Mouse (Mus musculus) spleen, embryonic (tissue): ENCODE results near the gene Nme7.

Experiments used
- CTCF ChIA-PET: fragments of 350-600 bp; sonication (Branson Sonifier 250); formaldehyde crosslinking; loops from one replicate; lab custom pipeline; 2022; lab: Charles Lee

Gene Nme7

DNA sequence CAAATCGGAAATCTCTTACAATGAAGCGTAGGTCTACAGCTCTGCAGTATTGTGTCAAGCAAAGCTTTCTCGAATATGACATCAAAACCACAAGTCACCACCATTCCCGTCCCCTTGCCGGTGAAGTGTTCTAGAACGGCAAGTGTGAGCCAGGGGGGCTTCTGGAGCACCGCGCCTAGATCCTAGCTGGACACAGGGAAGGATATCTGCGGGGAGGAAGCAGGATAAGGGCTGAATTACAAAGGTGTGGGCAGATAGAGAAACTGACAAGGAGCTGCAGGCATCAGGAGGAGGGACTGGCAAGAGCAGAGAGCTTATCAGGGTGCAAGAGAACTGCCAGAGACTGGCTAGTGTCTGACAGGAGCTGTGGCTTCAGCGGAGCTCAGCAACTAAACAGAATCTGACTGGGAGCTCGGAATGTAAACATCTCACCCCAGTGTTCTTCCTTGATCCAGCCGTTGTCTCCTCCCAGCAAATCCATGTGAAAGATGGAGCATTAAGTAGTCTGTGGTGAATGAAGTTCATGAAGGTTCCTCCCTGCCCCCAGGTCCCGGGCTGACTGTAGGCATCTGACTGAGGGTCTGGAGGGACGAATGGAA lies 15.7 kb downstream of the Nme7 start:
- CTCF ChIA-PET, result interaction anchor here (0.6 kb wide), 1 partner anchor 254 kb away, joined by 3 read pairs; no protein-coding TSS in a partner anchor

DNA sequence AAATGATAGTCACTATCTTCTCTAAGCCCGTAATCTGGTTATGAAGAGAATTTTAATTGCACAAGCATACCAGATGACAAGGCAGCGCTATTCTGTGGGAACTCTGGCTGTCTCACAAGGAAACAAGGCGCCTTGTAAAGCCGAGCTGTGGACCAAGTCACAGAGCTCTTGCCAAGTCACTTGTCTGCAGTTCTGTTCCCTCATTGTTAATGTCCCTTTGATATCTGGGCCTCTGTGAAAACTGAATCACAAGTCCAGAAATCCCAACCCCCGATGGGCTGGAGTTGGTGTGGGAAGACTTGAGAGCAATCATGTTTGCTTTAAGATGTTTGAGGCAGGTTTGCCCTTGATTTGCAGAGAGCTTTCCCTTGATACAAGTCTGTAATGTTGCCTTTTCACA lies 16.8 kb downstream of the Nme7 start:
- CTCF ChIA-PET, result no interaction called here

DNA sequence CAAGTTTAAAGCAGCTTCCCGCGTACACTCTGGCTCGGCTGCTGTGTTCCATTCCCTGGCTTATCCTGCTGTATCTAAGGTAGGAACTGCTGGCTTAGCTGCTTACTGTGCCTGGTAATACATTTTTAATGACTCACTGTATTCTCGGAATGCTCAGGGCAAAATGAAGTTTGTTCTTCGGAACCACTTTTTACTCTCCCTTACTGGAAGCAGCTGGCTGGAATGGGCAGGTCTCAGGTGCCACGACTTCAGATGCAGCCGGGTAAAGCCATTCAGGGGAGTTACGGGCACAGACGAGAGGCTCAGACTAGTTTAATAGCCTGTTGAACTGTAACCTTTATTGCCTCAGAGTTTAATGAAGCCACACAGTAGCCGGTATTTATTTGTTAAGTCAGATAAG lies 17.5 kb downstream of the Nme7 start:
- CTCF ChIA-PET, result interaction anchor here (0.6 kb wide), 1 partner anchor 394 kb away, joined by 4 read pairs; no protein-coding TSS in a partner anchor

DNA sequence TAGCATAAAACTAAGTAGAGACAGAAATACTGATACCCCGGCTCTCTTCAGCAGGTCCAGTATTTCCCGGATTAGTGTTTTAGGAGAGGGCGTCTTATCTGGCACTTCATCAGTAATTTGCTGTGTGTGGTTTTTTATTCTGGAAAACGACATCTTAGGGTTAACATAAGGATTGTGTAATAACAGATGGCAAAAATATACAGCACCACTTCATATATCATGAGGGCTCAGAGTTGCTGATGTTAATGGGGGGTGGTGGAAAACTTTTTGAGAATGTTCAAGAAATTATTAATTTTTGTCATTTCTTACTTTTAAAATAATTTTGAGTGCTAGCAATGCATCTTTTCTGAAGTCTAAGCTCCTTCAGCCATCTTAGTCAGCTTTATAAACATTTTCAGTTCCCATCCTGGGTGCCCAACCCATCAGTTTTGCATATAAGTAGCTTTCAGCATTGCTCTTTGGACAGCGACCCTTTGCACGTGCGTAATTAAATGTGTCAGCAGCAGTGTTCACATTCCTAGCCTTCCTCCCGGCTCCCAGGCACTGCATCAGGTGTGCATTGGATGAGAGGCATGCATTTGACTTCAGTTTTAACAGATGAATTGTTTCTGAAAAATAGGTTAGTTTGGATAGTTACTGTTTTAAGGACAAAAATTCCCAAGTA lies 19.2 kb downstream of the Nme7 start:
- CTCF ChIA-PET, result interaction anchor here (0.6 kb wide), 1 partner anchor 56 kb away, joined by 3 read pairs; no protein-coding TSS in a partner anchor

DNA sequence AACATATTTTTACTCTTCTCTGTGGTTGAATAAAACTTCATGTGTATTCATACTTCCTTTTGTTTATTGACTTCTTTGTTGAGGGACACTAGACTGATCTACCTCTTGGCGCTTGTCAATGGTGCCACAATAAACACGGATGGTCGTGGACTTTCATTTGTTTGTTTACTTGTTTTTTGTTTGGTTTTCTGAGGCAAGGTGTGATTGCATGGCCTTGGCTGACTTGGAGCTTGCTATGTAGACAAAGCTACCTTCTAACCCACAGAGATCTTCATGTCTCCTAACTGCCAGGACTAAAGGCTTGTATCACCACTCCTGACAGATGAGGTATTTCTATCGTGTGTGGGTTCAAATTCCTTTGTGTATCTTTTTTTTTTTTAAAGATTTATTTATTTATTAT lies 20.3 kb downstream of the Nme7 start:
- CTCF ChIA-PET, result interaction anchor here (0.7 kb wide), 1 partner anchor 859 kb away, joined by 3 read pairs; no protein-coding TSS in a partner anchor

DNA sequence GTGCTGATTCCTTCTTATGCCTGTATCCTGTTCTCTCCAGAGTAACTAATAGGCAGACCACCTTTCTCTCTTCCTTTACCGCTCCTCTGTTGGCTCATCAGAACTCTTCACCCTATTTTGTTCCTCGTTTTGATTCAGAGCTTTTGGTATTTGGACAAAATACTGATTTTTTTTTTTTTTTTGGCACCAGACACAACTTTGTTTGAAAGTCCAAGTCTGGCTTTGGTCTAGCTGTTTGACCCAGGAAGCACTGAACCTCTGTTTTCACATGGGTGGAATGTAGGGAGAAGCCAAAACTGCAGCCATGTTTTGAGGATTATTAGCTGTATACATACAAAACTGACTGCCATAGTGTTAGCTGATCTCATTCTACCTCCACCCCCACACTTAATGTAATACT lies 21.0 kb downstream of the Nme7 start:
- CTCF ChIA-PET, result interaction anchor here (0.7 kb wide), 1 partner anchor 859 kb away, joined by 3 read pairs; no protein-coding TSS in a partner anchor

DNA sequence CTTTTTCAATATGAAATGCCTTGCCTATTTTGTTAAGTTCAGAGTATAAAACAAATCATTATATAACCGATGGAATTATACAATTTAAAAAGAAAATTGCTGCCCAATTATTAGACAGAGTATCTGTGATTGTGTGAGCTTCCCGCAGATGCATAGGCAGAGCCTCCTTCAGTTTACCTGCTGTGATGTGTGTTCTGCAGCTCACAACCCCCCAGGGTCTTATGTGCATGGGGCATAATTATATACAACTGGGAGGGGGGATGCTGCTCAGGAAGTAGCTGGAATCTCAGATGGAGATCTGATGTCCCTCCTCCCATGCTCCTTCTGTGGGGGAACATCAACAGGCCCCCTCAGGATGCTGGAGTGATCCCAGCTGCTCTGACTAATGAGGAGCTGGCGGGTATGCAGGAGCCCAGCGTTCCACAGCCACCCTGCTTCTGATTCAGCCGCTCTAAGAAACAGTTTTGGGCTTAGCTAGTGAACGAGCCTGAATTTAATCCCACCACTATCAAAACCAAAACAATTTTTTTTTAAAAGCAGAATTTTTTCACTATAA lies 22.8 kb downstream of the Nme7 start:
- CTCF ChIA-PET, result no interaction called here

DNA sequence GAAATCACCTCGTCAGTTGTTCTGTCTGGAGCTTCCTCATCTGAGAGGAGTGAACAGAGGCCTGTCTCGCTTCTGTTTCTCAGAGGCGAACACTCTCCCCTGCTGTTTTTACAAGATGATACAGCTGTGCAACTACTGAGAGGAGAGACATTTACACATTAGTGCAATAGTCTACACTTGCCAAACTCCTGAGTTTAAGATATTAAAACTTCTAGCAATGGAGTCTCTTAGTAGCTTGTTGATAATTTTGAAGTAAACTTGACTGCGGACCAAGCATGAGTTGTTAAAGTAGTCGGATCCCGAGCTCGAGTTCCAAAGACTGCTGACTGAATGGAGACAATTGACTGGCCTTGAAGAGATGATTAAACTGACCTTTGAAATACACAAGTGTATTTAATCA lies 23.8 kb downstream of the Nme7 start:
- CTCF ChIA-PET, result no interaction called here

DNA sequence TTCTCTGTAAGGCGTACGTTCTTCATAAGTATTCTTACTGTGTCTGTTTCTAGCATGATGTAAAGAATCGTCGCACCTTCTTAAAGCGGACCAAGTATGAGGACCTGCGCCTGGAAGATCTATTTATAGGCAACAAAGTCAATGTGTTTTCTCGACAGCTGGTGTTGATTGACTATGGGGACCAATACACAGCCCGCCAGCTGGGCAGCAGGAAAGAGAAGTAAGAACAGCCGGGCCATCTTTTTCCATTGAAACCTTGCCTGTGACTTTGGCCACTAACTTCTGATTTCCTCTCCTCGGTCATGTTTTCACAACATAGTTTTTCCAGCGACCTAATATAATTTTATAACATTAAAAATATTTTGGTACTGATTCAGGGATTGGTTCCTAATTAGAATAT lies 28.6 kb downstream of the Nme7 start:
- CTCF ChIA-PET, result interaction anchor here (0.6 kb wide), 1 partner anchor 62 kb away, joined by 5 read pairs; no protein-coding TSS in a partner anchor

DNA sequence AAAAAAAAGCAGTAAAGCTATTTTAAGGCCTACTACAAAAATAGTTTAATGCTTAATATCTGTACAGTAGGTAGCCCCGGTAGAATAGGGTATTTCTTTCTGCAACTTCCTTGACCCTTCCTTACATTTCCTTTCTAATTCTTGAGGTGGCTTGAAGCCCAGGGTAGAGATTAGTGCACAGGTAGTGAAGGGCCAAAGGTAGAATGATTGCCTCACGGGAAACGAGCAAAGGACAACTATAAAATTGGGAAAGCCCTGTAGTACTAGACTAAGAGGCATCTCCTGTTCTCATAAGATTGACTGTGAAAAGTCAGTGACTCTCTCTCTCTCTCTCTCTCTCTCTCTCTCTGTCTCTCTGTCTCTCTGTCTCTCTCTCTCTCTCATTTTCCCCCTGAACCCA lies 31.5 kb downstream of the Nme7 start:
- CTCF ChIA-PET, result no interaction called here

DNA sequence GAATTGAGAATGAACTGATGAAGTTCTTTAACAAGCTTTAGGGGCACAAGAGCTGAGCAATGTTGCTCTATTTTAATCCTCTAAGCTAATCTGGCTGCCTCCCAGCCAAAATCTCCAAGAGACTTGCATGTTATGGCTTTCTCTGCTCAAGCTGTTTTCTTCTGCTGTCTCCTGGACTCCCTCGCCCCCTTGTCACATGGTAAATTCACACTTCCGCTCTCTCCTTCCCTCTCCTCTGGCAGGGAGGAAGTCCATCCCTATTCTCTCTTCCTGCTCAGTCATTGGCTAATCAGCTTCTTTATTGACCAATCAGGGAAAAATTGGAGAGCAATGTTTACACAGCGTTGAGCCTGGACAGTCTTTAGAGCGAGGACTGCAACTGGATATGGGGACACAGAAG lies 31.9 kb downstream of the Nme7 start:
- CTCF ChIA-PET, result no interaction called here

DNA sequence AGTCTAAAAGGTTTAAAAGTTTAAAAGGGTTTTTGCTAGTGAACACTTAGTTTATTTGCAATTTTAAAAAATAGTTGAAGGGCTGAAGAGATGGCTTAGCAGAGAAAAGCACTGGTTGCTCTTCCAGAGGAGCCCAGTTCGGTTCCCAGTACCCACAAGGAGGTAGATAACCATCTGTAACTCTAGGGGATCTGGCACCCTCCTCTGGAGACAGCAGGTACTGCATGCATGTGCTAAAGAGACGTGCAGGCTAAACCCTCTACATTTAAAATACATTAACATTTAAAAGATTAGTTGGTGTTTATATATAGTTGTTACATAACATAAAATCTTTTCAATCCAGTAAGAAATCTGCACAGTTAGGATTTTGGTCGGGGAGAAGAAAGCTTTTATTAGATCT lies 38.2 kb downstream of the Nme7 start:
- CTCF ChIA-PET, result no interaction called here

DNA sequence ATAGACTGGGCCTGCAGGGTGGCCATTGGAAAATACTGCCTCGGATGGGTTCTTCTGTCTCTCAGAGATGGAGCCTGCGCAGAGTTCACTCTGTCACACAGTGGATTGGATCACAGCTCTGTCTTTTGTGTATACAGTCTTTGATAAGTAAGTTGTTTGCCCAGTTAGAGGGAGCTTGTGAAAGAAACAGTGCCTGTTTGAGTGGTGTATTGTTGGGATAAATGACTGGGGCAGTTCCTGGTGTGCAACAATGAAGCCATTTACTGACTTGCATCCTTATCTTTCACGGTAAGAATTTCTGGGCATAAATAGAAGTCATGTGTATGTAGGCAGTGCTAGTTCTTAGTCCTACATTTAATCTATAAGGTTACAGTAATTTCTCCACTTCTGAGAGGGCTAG lies 49.5 kb downstream of the Nme7 start:
- CTCF ChIA-PET, result no interaction called here

DNA sequence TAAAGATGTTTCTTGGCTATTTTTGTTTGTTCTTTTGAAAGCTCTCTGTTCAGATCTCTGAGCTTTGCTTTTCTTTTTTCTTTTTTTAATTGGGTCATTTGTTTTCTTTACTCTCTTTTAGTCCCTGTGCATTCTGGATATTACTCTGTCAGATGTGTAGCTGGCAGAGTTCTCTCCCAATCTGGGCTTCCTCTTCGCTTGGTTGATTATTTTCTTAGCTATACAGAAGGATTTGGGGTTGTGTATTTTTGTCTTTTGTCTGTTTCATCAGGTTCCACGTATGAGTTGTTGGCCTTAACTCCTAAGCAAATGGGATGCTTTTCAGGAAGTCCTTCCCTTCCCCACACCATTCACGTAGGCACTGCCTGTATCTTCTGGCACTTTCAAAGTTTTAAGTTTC lies 54.1 kb downstream of the Nme7 start:
- CTCF ChIA-PET, result interaction anchor here (0.5 kb wide), 1 partner anchor 100 kb away, joined by 5 read pairs; no protein-coding TSS in a partner anchor

DNA sequence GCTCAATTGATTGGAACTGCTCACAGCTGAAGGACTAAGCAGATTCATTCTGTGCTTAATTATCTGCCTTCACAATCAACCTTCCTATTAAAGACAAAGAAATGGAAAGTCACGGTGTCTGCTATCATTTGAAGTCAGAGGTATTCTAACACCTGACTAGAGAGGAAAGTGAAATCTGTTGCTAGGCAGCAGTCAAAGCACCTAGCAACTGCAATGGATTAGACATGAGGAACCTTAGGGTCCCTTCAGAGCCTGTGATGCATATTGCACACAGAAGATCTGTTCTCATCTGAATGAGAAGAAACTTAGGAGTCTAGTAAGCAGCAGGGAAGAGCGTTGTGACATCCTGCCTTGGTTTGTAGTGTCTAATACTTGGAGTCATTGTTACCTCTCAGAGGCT lies 58.1 kb downstream of the Nme7 start:
- CTCF ChIA-PET, result no interaction called here

DNA sequence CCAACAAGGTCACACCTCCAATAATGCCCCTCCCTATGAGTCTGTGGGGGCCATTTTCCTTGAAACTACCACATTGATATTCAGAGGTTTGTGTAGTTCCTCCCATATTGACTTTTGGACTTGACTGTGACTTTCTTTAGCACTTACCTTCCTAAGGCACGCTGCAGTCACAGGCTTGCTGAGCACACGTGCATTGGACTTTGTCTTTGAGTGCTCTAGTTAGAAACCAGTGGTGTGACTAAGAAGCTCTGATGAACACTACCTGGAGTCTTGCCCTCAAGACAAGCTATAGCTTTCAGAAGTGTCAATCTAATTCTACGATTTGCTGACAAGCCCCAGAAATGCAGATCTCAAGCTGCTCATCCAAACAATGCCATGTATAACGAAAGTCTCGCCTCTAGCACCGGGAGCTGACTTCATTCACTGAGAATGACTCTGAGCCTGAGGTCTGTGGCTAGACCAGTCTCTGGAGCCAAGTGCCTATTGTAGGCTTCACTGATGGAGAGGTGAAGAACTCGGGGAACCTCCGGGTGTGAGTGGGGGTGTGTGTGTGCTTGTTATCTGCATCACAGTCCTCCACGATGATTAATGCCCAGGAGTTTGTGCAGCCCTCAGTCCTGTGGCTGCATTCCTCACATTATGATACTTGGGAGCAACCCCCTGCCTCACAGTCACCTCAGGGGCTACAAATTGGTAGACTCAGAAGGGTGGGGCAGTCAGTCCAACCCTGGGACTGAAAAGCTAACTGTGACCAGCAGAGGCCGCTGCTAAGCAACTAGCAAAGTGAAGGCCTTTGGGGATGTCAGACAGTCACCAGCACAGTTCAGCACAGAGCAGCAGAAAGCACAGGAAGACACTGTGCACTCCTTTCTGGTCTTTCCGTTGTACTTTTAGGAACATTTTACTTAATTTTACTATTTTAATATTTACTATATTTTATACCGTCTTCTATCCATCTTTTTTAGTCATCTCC lies 62.5 kb downstream of the Nme7 start:
- CTCF ChIA-PET, result no interaction called here

DNA sequence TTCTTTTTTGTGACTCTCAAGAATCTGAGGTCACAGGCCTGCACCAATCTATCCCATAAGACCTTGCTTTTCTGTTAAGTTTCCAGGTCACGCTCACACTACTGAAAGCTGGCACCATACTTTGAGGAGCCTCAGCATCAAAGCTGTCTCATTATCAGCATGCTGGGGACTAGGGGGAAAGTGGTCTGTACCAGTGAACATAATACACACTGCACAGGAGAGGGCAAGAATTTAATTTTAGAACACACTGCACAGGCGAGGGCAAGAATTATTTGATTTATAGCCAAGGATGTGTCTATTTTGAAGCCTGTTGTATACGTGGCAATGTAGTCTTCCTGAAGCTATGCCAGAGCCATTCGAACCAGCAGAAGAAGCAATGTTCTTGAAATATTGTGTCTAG lies 64.2 kb downstream of the Nme7 start:
- CTCF ChIA-PET, result no interaction called here

DNA sequence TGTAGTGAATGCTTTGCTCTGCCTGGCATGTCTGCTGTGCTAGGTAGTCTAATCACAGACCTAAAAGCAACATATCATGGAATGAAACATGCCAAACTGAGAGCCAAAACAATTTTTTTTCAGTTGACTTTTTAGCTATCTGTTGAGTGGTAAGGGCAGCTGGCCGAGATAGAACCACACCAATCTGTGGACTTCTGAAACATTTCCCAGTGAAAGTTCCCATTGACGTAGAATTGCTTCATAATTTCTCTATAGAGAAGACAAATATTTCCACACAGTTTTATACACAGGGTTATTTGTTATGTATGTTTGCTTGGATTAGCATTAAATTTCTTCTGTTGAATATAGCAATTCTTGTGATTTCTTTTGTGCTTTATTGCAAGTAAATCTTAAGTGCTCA lies 65.9 kb downstream of the Nme7 start:
- CTCF ChIA-PET, result no interaction called here

DNA sequence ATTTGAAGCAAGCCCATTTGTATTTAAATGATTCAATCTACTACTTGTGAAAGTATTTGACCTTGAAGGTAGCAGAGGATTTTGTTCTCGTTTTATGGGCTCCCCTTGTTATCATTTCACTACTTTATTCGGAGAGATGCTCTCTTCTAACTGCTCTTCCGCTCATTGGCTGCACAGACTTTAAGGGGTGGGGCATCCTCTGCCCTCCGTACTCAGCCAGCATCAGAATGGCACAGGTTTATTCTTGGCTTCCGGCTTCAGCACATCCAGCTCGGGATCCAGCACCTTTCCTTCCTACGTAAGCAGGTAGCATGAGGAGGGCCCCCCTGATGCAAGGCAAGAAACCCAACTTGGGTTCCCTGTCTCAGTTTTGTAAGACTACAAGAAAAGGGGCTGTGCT lies 69.1 kb downstream of the Nme7 start:
- CTCF ChIA-PET, result no interaction called here

DNA sequence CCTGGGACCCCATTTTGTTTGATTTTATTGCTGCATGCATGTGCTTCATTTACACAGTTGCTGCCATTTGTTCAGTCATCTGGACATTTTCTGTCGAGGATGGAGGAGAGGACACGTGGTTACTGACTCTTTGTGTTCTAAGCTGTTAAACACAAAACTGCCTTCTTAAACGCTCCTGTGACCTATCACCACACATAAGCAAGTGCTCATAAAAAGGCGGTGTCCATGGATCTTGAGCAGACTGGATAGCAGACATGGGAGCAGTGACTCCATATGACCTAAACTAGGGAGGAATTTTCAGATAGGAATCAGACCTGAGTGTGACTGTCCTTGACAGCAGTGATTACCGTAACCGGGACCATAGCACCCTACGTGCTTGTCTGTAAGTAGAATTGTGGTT lies 70.1 kb downstream of the Nme7 start:
- CTCF ChIA-PET, result no interaction called here

DNA sequence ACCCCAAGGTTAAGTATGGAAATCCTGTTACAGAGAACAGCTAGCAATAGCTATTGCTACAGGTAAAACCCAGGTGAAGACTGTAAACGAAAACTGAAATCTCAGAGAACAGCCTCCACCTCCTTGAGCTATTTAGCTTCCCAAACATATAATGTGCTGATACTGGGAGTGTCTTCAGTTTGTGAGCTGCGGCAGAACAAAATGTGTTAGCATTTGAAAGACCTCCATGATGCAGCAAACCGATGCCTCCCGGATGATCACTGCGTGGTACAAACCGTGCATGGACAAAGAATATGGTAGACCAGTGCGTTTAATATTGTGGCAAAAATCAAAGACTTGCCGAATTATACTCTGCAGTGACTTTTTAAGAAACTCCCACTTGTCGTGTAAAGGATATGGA lies 71.7 kb downstream of the Nme7 start:
- CTCF ChIA-PET, result no interaction called here
